Mouse (Mus musculus) embryonic facial prominence, embryonic 13.5 days (tissue): ENCODE data around the gene Dph1. TPM values are rescaled to one million over a fixed set of nuclear protein-coding genes. Genes with fewer than 3 reads are reported as not detected.

ENCODE experiments used
- ATAC-seq: fragments of 200-750 bp; cut with Nextera tagmentation; 2 replicates; pipeline ENCODE4 v1.8.0; 2017; ENCODE audit warnings: low read depth; ENCODE audit not compliant: insufficient number of reproducible peaks, insufficient read depth, low FRiP score, low TSS enrichment
- H3K27ac ChIP-seq: fragments of 300-500 bp; sonication (generic); 2 replicates; pipeline ENCODE4 v1.5.1; 2015; ENCODE audit warnings: moderate library complexity, mild to moderate bottlenecking, inconsistent platforms
- H3K27me3 ChIP-seq: fragments of 300-500 bp; sonication (generic); 2 replicates; pipeline ENCODE4 v1.6.1; 2015; ENCODE audit warnings: mild to moderate bottlenecking, inconsistent platforms
- H3K36me3 ChIP-seq: fragments of 300-500 bp; sonication (generic); 2 replicates; pipeline ENCODE4 v1.6.1; 2015; ENCODE audit warnings: mild to moderate bottlenecking, inconsistent platforms
- H3K4me1 ChIP-seq: fragments of 300-500 bp; sonication (generic); 2 replicates; pipeline ENCODE4 v1.6.1; 2015; ENCODE audit warnings: inconsistent platforms
- H3K4me2 ChIP-seq: fragments of 300-500 bp; sonication (generic); 2 replicates; pipeline ENCODE4 v1.6.1; 2015; ENCODE audit warnings: moderate library complexity, mild to moderate bottlenecking, inconsistent platforms
- H3K4me3 ChIP-seq: fragments of 300-500 bp; sonication (generic); 2 replicates; pipeline ENCODE4 v1.5.1; 2015; ENCODE audit warnings: mild to moderate bottlenecking, inconsistent platforms
- H3K9ac ChIP-seq: fragments of 300-500 bp; sonication (generic); 2 replicates; pipeline ENCODE4 v1.6.1; 2015; ENCODE audit warnings: mild to moderate bottlenecking, inconsistent platforms
- H3K9me3 ChIP-seq: fragments of 300-500 bp; sonication (generic); 2 replicates; pipeline ENCODE4 v1.6.1; 2016; ENCODE audit warnings: inconsistent platforms
- WGBS: fragments of 180-500 bp; shearing (Covaris S2); methylation state at CpG from one replicate; pipeline ENCODE4 v1.1.7; 2015; ENCODE audit warnings: mixed read lengths; 5-methylcytosine and 5-hydroxymethylcytosine counted together
- polyA plus RNA-seq: library from polyadenylated mRNA; unstranded; fragments of >200 nt; fragmentation: Nextera tagmentation; extraction: Ambion mirVana; gene quantifications from 2 replicates; pipeline ENCODE4 v1.2.1, GENCODE M21; 2015

Gene Dph1
- polyA plus RNA-seq, 1 experiment from 2014 or later, result 24.5 TPM

GRCm38 (mm10) chr11:75172151-75173094 is 18.6 kb downstream of the Dph1 start:
- H3K9ac ChIP-seq, result 0 out of 2 replicates have a peak overlapping the region, but pooled peaks have one; percentile 46
- H3K4me3 ChIP-seq, result peak overlapping the region; percentile 59
- no peak; the same call in 1 of the 2 replicates for ATAC-seq
- H3K36me3 ChIP-seq, result peaks cover 4% of the 10 kb centered on the region; the same call in 1 of the 2 replicates
- peaks cover 66% of the 10 kb centered on the region for H3K27me3 ChIP-seq
- no peaks in the 10 kb centered on the region for H3K9me3 ChIP-seq
- H3K27ac ChIP-seq, result no peak overlapping the region
- H3K4me1 ChIP-seq, result peaks cover 62% of the 10 kb centered on the region
- WGBS, result under 1% methylated on average over 75 of the region's 75 CpGs
- H3K4me2 ChIP-seq, result peak overlapping the region; percentile 89

- Histone ChIP-seq H3K9ac (no peak overlapping the region), H3K27me3 (peaks cover 77% of the 10 kb centered on the region), H3K36me3 (no peaks in the 10 kb centered on the region; the same call in 1 of the 2 replicates), H3K4me2 (peak overlapping the region; percentile 89), H3K4me1 (peaks cover 72% of the 10 kb centered on the region), H3K4me3 (no peak overlapping the region), H3K27ac (no peak overlapping the region), H3K9me3 (no peaks in the 10 kb centered on the region)
- no peak for ATAC-seq
- 5% methylated on average over 17 of the region's 17 CpGs for WGBS
Observed at GRCm38 (mm10) chr11:75171186-75171865, 19.7 kb downstream of the Dph1 start.

- Histone ChIP-seq H3K36me3 (peaks cover under 1% of the 10 kb centered on the region; the same call in 1 of the 2 replicates), H3K4me3 (peak overlapping the region; percentile 60), H3K4me2 (peak overlapping the region; percentile 94), H3K9ac (no peak overlapping the region), H3K27me3 (peaks cover 88% of the 10 kb centered on the region), H3K9me3 (no peaks in the 10 kb centered on the region), H3K4me1 (peaks cover 83% of the 10 kb centered on the region), H3K27ac (no peak overlapping the region)
- ATAC-seq, result peak; percentile 49; the same call in 1 of the 2 replicates
- WGBS, result under 1% methylated on average over 38 of the region's 38 CpGs
Observed at GRCm38 (mm10) chr11:75170136-75170751, 20.8 kb downstream of the Dph1 start.

- Histone ChIP-seq H3K4me3 (peak within 1 kb of the TSS; percentile 60), H3K4me1 (peaks cover 90% of the 10 kb centered on the region), H3K27me3 (peaks cover 93% of the 10 kb centered on the region), H3K36me3 (peaks cover 3% of the 10 kb centered on the region; the same call in 1 of the 2 replicates), H3K27ac (peak within 1 kb of the TSS; percentile 68), H3K4me2 (peak within 1 kb of the TSS; percentile 94), H3K9me3 (no peaks in the 10 kb centered on the region), H3K9ac (peak within 1 kb of the TSS; percentile 74)
- no peak for ATAC-seq
- WGBS, result 7% methylated on average over 23 of the region's 23 CpGs
Observed at GRCm38 (mm10) chr11:75169405-75170080, 21.5 kb downstream of the Dph1 start, which contains the start of gene Hic1. Gene Hic1, minus strand, starts transcription at chr11:75169519.

- peaks cover 84% of the 10 kb centered on the region for H3K4me1 ChIP-seq
- peak overlapping the region; percentile 74 for H3K9ac ChIP-seq
- no peak for ATAC-seq
- peaks cover 100% of the 10 kb centered on the region for H3K27me3 ChIP-seq
- under 1% methylated on average over 83 of the region's 83 CpGs for WGBS
- H3K4me3 ChIP-seq, result peak overlapping the region; percentile 60
- peak overlapping the region; percentile 68 for H3K27ac ChIP-seq
- peaks cover 10% of the 10 kb centered on the region for H3K36me3 ChIP-seq
- H3K9me3 ChIP-seq, result no peaks in the 10 kb centered on the region
- H3K4me2 ChIP-seq, result peak overlapping the region; percentile 94
Observed at GRCm38 (mm10) chr11:75168590-75169361, 22.3 kb downstream of the Dph1 start.

DNA sequence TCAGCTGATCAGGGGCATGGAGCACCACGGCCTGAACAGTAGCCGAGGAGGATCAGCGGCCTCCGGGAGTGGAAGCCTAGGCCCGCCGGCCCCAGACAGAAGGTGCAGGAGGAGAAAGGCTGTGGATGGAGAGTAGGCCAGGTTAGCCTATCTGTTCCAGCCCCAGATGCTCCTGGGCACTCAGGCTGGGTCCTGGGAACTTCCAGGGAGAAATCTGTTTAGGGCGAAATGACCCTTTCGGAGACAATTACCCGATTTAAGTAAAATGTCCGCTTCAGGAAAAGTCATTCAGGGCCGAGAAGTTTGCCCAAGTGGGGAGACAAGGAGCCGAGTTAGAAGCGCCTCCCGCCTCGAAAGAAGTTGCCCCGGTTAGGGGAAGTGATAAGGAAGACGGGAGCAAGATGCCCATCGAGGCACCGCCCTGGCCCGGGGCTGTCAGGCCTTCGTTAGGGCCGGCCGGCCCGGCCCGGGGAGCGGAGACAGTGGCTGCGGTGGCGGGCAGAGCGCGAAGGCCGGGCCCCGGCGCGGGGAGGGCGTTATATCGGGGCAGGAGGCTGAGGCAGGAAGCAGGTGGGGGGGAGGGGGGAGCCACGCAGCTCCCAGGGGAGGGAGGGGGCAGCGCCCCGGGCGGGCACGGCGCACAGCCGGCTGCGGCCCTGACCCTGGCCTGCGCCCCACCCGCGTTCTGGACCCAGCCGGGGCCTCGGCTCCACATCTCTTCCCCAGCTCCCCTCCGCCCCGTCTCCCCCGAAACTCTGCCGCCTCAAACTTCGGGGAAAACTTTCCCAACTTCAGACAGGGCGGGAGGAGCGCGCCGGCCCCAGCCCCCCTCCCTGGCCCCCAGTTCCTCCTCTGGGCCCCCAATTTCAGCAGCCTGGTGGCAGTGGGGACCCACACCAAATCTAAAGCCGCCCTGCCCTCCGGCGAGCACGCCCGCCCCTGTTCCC is 23.1 kb downstream of the Dph1 start:
- Histone ChIP-seq H3K36me3 (peaks cover 18% of the 10 kb centered on the region), H3K27me3 (peaks cover 100% of the 10 kb centered on the region), H3K9me3 (no peaks in the 10 kb centered on the region), H3K9ac (peak overlapping the region; percentile 74), H3K4me3 (peak overlapping the region; percentile 60), H3K4me1 (peaks cover 76% of the 10 kb centered on the region), H3K4me2 (peak overlapping the region; percentile 94), H3K27ac (peak overlapping the region; percentile 68)
- ATAC-seq, result no peak
- WGBS, result 6% methylated on average over 60 of the region's 63 CpGs

DNA sequence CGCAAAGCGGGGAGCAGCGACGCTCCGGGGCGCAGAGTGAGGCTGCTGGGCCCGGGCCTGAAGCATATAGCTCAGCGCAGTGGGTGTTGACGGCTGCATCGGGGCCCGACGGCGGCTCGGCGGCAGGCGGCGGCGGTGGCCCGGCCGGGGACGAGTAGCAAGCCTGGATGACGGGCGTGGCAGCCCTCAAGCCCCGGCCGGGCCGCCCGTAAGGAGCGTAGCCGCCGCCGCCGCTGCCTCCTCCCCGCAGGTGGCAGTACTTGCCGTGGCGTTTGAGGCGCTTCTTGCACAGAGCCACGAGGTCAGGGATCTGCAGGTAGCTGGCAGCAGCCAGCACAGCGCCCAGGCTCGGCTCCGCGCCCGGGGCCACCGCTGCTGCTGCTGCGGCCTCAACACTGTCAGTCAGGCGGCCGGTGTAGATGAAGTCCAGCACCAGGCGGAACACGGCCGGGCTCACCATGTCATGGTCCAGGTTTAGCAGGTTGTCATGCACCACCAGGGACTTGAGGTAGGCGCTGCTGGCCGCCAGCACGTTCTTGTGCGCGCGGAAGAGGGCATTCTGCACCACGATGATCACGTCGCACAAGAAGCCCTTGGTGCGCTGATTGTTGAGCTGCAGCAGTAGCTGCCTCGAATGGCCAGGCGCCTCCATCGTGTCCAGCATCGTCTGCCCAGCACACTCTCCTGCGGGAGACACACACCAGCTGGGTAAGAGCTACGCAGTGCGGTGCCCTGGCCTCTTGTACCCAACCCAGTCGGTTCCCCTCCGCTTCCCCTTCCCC is 24.0 kb downstream of the Dph1 start:
- Histone ChIP-seq H3K4me1 (peaks cover 68% of the 10 kb centered on the region), H3K9me3 (no peaks in the 10 kb centered on the region), H3K27ac (peak overlapping the region; percentile 68), H3K27me3 (peaks cover 98% of the 10 kb centered on the region), H3K36me3 (peaks cover 27% of the 10 kb centered on the region), H3K9ac (peak overlapping the region; percentile 74), H3K4me3 (peak overlapping the region; percentile 60), H3K4me2 (peak overlapping the region; percentile 94)
- 3% methylated on average over 67 of the region's 68 CpGs for WGBS
- ATAC-seq, result no peak

- 2% methylated on average over 55 of the region's 55 CpGs for WGBS
- peaks cover 67% of the 10 kb centered on the region for H3K4me1 ChIP-seq
- ATAC-seq, result no peak
- H3K4me3 ChIP-seq, result peak overlapping the region; percentile 60
- H3K27ac ChIP-seq, result peak overlapping the region; percentile 33; the same call in 1 of the 2 replicates
- H3K4me2 ChIP-seq, result peak overlapping the region; percentile 94
- H3K9ac ChIP-seq, result peak overlapping the region; percentile 74
- H3K9me3 ChIP-seq, result no peaks in the 10 kb centered on the region
- H3K27me3 ChIP-seq, result peaks cover 91% of the 10 kb centered on the region
- peaks cover 33% of the 10 kb centered on the region for H3K36me3 ChIP-seq
Observed at GRCm38 (mm10) chr11:75166193-75166842, 24.7 kb downstream of the Dph1 start.
